Mouse (Mus musculus) layer of hippocampus, adult 9-11 months (tissue): ENCODE results near the gene Asdurf.
"Not testable (repeated sequence)": the region's sequence is repeated elsewhere in the genome, so short reads cannot be mapped to it uniquely, and the experiment has no call there.

Experiments used
- DNase-seq: peaks from one replicate; pipeline ENCODE4 v3.0.0; 2022

Asdurf gene

DNA sequence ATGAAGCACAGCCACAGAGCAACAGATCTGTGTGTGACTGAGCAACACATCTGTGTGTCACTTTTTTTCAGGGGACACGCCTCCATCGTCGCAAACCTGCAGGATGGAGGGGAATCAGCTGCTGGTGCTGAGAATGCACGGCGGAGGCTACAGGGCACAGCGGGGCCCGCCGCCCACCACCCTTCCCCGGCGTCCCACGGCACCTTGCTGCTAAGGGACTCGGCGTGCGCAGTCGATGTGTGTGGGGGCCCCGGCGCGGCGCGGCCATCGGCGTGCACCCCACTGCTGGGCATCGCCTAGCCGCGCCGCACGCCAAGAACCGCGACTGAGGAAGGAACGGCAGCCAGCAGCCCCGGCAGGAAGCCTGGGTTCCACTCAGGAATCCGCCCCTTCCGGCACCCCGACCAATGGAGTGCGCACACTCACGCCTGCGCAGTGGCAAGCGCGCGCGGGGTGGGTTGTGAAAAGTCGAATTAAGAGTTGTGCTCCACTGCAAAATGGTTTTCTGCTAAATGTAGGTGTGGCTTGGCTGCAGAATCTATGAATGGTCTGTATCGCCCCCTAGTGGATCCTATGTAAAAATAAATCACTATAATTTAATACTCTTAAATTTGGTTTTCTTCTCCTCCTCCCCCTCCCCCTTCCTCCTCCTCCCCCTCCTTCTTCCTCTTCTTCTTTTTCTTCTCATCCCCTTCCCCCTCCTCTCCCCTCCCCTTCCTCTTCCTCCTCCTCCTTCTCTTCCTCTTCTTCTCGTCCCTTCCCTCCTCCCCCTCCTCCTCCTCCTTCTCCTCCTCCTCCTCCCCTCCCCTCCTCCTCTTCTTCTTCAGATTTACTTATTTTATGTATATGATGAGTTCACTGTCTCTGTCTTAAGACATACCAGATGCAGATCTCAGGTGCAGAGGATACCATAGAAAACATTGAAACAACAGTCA, at the start of gene Asdurf, which contains the start of the genes Gm28551 and Asnsd1:
Gene Asdurf, minus strand, starts transcription at position 293 of the 935 bp plus-strand sequence.
Gene Gm28551, minus strand, starts transcription at position 341 of the 935 bp plus-strand sequence.
Gene Asnsd1, minus strand, starts transcription at position 426 of the 935 bp plus-strand sequence.
- peak; percentile 97 for DNase-seq

DNA sequence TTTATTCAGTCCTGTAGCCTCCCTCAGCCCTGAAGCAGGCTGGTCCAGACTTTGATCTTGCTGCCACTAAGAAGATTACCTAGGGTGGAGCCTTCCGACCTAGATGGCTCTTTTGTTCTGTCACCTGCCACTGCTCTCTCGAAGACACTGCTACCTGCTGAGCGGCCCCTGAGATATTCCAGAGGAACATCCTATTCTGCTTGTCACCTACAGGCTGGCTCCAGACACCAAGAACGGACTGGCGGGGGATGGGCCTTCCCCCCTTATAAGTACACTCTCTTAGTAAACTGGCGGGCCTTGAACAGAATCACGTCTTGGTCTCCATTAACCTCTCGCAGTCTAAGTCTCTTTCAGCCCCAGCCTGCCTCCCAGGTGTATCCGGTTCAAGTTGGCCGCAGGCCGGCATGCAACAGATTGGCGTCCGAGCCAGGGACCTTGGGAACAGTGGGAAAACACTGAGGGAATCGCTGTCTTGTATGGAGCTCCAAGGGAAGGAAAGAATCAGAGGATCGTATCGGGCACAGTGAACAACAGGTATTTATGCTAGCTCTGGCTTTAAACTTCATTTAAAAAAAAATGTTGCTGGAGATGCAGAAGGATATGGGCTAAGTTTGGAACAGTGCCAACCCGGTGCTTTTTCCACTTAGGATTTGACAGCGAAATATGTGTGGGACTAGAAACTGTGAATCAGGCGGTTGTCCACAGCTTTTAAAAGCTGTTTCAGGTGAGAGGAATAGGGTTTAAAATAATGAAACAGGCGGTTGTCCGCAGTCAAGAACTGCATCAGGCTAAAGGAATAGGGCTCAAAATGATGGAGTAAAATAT, 41.7 kb upstream of the Asdurf start:
- DNase-seq, result not testable (repeated sequence)

DNA sequence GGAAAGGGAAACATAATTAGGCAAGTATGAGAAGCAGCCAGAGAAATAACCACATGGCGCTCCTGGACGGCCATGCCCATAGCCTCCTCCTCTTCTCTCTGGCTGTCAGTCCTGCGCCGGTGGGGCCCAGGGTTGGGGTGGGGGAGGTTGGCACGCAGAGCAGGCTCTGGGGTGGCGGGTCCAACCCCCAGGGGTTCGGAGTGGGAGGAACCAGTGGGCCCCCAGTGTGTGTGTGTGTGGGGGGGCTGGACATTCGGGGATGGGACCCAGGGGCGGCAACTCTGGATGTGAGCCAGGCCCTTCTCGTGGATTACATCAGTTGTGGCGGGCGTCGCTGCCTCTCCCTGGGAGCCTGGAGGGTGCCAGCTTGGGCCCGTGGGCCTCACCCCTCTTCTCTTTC, 36.3 kb upstream of the Asdurf start:
- DNase-seq, result no peak

DNA sequence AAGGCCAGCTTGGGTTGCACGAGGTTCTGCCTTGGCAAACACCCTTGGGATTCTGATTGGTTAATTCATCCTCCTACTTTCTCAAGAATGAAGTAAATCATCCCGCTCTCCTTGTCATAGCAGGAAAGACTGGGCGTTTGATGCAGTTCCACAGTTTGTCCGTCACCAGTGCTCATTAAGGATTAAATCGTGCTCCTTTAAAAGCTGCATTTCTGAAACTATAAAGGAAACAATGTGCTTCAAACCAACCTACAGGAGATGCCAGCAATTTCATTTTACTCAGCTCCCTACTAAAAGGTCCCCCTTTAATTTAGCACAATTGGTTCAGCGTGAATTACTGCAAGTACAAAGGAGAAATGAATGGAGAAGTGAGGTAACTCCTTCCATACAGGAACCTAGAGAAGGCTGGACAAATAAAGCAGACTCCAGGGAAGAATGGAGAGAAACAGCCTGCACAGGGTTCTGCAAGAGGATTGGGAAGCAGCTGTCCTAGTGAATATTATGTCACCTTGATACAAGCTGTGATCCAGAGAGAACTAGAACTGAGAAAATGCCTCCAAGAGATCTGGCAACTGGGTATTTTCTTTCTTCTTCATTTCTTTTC, 31.8 kb upstream of the Asdurf start:
- DNase-seq, result no peak

DNA sequence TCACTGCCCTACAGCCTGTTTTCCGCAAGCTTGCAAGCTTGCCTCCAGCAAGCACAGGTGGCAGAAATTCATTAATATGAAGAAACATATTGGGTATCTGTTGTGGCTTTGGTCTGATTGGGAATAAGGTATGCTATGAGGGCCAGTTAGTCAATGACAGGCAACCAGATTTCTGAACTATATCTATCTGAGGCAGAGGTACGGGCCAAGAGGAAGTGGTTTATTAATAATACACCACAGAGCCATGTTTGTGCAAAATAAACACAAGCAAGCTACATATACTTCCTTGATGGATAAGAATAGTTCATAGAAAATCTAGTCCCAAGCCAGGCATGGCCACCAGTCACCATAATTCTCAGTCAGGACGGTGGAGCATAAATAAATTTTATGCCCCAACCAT, 25.3 kb upstream of the Asdurf start:
- no peak for DNase-seq

DNA sequence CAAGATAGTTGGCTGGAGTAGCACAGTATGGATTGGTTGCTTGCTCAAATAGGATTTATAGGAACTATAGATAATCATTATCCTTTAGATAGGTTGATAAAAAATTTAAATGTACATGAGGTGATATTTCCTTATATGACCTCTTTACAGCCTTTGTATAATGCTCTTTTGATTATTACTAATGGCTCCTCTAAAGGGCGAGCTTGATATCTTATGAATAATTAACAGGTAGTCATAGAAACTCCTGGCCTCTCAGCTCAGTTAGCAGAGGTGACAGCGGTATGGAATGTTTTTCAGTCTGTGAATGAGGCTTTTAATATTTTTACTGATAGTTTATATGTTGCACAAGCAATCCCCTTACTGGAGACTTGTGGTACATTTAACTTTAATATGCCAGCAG, 23.5 kb upstream of the Asdurf start:
- not testable (repeated sequence) for DNase-seq

DNA sequence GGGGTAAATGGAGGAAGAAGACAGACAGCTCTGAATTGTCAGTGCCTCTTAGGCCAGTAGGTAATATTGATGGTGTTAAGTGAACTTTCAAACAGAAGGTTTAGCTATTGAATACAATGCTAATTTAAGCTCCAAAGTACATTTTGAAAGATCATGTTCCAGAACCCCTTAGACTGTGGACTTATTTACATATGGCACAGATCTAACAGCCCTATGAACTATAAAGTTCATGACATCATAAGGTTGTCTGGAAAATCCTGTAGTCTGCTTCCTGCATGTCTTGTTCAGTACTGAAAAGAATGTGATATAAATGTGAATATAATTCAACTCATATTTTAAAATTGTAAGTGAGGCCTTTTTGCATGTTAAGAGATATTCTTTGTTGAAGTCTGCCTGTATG, 6.6 kb upstream of the Asdurf start:
- DNase-seq, result no peak

DNA sequence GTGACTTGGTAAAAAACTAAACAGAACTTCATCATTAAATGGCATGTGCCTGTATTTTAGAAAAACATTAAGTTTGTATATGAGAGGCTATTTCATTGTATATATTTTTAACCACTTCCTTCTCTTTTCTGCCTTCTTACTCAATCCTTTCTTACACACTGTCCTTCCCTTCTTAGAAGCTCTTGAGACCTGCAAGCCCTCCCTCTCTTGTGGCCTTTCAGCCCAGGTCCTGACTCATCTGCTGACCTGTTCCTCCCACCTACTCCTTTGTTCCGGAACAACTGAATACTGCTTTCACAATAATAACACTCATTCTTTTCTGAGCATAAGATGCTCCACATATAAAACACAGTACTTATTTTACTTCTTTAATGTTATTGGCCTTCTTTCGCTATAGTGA, 11.3 kb downstream of the Asdurf start:
- no peak for DNase-seq

DNA sequence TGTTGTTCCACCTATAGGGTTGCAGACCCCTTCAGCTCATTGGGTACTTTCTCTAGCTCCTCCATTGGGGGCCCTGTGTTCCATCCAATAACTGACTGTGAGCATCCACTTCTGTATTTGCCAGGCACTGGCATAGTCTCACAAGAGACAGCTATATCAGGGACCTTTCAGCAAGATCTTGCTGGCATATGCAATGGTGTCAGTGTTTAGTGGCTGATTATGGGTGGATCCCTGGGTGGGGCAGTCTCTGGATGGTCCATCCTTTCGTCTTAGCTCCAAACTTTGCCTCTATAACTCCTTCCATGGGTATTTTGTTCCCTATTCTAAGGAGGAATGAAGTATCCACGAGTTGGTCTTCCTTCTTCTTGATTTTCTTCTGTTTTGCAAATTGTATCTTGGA, 15.0 kb downstream of the Asdurf start:
- DNase-seq, result not testable (repeated sequence)

DNA sequence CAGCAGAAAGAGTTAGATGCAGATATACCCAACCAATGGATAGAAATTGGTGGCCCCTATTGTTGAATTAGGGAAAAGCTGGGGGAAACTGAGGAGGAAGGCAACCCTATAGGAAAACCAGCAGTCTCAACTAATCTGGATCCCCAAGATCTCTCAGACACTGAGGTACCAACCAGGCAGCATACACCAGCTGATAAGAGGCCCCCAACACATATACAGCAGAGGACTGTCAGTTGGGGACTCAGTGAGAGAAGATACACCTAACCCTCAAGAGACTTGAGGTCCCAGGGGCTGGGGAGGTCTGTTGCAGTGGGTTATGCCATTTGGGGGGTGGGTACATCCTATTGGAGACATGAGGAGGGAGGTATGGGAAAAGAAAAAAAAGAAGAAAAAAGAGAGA, 17.0 kb downstream of the Asdurf start:
- no peak for DNase-seq

DNA sequence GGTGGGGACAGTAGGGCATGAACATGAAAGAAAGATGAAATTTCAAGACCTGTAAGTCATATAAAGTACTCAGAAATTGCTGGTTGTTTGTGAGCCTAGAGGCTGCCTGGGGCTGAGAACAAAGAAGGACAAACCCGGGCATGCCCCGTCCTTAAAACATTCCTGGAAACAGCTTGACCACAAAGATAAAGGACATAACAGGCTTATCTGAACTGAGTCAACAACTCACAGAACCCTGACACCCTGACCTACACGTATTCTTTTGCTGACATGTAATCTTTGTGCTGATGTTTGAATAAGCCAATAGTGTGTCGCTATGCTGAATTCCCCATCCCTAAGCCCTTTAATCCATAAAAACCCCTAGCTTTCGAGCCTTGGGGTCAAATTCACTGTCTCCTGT, 18.9 kb downstream of the Asdurf start:
- not testable (repeated sequence) for DNase-seq

DNA sequence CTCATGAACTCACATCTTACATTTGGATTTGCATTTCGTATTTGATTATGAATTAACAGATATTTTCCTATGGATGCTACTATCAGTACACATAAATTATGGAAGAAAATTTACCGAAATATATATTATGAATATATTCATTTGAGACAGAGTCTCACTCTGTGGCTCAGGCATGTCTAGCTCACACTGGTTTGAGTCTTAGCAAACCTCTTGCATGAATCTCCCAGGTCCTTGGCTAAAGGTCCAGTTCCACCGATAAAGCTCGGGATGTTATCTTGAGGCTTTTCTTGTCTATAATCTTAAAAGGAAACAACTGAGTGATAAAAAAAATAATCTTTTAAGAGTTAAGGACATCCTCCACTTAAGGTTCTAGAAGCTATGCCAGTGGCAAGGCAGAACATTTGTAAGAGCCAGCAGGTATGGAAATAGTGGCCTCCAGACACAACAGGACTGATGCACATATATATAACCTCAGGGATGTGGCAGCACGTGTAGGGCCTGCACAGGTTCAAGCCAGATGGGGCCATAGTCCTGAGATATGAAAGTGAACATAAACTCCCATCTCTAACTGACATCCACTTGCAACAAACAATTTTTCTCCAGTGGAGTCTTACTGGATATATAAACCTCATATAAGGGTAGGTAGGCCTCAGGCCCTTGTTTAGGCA, 27.5 kb downstream of the Asdurf start:
- DNase-seq, result no peak

DNA sequence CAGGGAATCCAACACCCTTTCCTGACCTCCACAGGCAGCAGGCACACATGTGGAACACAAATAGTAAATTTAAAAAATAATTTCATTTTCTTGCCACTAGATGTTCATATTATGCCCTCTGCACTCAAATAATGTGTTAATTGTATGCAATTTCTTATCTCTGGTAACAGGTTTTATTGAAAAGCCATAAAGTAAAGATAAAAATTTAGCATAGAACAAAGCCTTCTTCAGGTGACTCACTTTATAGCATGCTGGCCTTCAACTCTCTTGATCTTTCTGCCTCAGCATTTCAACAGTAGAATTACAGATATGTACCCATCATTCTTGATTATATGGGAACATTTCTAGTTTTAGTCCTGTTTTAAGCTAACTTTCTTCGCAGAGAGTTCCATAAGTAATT, 28.1 kb downstream of the Asdurf start:
- no peak for DNase-seq

DNA sequence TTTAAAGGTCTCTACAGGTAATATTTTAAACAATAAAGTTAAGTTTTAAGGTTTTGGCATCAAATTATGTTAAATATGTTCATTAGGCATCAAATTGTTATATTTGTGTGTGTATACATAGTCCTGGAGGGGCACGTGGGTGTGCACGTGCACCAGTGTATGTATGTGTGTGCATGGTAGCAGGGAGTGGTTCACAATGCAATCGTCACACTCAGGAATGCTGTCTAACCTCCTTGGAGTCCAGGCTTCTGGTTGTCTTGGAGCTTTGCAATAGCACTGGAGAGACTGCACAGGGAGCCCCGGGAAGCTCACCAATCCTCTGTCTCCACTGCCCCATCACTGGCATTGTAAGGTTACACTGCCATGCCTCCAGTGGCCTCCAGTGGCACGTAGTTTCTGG, 29.2 kb downstream of the Asdurf start:
- DNase-seq, result no peak

DNA sequence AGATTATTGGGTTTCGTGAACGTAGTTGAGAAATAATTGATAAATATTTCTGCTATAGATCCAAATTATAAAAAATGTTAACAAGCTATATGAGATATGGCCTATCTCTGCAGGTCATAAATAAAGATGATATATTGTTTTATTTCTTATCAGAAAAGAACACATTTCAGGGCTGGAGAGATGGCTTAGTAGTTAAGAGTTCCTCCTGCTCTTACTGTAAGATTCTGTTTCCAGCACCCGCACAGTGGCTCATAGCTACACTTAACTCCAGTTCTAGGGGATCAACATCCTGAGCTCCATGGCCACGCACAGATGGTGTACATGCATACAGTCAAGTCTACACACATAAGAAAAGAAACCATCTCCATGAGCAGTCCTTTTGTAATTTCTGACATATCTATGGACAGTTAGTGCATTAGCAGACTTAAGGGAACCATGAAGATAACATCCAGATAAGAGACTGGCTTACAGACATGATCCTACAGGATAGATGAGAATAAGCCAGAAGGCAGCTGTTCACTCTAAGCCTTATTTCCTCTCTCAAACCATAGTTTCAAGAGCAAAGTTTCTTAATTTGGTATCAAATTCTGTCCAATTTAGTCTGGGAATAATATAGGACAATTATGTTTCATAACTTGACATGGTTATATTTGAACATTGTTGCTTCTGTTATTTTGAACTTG, 30.6 kb downstream of the Asdurf start:
- DNase-seq, result no peak

DNA sequence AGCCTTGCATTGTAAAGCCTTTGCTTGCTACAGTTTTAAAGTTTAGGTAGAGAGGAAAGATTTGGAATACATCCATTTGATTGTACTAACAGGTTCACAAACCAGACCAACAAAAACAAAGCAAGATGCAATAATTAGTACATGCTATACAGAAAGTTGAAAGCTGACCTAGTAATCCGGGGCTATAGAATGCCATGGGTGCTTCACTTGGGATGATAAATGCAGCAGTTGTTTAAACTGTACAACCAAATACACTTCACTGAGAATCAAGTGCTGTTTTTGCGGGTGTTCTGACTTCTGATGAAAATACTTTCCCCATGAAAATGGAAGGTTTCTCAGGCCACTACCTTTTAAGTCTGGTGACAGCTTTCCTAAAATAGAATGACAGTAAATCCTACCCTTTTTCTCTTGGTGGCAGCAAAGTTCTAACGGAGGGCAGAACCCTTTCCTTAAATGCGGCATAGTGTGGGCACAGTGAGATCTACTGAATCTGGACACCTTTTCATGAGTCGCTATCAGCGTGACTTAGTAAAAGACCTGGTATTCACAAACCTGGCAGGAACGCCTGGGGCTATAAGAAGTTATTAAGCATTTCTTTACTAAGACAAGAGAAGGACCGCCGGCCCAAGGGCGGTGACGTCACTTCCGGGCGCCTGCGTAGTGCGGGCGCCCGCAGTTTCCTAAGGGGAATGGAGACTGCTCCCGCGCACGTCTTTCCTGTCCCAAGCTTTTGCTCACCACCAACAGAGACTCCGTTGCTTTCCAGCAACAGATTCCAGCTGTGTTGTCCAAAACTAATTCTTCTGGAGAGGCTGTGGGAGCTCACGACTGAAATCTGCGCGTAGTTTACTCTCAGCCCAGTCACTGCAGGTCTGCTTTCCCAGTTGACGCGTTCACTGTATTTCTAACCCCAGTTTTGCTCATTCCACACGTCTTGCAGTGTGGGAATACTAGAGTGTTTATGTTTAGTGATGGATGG, 39.1 kb downstream of the Asdurf start, which contains the start of gene Osgepl1:
Gene Osgepl1, plus strand, starts transcription at position 636 of the 979 bp plus-strand sequence.
- DNase-seq, result peak; percentile 83

DNA sequence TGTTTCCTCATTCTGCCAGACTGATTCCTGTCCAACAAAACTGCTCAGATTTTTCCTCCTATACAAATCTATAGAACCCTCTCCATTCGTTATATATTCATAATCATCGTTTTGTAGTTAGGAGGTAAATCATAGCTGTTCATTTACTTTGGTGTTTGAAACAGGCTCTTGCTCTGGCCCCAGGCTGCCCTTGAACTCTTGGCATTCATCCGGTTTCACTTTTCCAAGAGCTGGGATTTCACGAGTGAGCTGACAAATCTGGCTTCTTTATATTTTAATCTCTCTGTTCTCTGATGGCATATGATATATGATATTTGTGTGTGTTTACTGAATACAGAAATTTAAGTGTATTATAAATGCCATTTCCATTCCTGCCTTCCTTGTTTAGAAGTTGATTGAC, 51.9 kb downstream of the Asdurf start:
- no peak for DNase-seq
